Mouse (Mus musculus) frontal cortex, postnatal 10 days (tissue): ENCODE data around the gene Fitm1.
A peak's percentile ranks its signal among the peaks of the same experiment; 100 is the strongest.

Experiments used
- DNase-seq, 2 experiments: peaks; one replicate each; pipeline ENCODE4 v3.0.0; 2022; ENCODE audit warnings: low spot score in 2 of 2, mixed read lengths in 1 of 2

The Fitm1 gene

GRCm38 (mm10) chr14:55596036-55596690 lies 20.7 kb downstream of the Fitm1 start:
- DNase-seq, result no peak

GRCm38 (mm10) chr14:55598521-55599390 lies 23.3 kb downstream of the Fitm1 start:
- no peak for DNase-seq

DNA sequence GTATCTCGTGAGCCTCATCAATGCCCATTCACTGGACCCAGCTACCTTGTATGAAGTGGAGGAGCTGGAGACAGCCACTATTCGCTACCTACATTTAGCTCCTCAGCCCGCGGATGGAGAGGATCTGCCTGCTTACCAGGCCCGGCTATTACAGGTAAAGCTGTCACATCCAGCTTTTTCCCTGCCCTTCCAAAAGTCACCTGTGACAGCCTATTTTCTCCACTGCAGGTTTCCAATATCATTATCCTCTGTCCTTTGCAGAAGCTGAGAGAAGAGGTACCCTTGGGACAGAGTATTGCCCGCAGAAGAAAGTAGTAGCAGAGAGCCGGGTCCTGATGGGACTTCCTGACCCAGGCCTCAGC lies 27.8 kb downstream of the Fitm1 start, which contains the start of gene Irf9:
TSS of gene Irf9 (plus strand) at position 301 of the 362 bp plus-strand sequence.
- DNase-seq, result no peak

DNA sequence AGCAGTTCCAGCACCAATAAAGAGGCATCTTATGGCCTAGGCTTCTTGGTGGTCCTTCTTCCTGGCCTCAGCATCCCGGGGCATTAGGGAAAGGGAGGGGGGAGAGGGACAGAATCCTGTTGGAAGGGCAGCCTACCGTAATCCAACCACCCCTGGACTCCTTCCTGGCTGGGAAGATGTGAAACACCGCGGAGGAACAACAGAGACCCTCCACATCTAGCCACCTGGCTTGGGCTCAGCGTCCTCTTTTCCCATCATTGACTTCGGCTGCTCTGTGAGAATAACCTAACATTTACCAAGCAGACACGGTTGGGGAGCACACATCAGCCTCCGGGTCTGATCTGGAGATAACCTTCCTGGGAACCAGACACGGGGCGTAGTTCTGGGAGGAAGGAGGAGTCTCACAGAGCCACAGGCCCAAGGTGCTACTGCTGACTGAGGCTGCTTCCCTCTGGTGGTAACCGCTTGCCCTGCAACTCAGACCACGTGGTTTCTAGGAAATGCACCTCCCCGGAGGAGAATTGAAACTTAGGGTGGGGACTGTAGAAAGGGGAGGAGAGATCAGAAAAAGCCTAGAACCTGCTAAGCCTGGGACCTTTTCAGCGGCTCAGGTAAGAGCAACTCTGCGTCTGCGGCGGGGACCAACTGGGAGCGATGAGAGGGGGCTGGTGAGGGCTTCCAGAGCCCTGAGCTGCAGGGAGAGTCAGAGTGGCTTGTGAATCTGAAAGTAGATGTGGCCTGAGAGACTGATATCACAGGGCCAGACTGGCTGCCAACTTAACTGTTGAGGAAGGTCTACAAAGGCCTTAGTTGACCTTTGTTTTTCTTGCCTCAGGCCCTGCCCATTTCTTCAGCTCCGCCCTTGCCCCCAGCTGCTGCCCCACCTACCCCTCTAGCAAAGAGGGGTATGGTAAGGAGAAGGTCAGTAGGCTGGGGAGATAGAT lies 28.5 kb downstream of the Fitm1 start:
- peak; percentile 77 to 85 for DNase-seq

- DNase-seq, result no peak
Observed at GRCm38 (mm10) chr14:55604823-55605222, 29.4 kb downstream of the Fitm1 start.

GRCm38 (mm10) chr14:55605743-55606459 lies 30.5 kb downstream of the Fitm1 start:
- no peak for DNase-seq

GRCm38 (mm10) chr14:55608339-55608738 lies 32.9 kb downstream of the Fitm1 start:
- no peak for DNase-seq

DNA sequence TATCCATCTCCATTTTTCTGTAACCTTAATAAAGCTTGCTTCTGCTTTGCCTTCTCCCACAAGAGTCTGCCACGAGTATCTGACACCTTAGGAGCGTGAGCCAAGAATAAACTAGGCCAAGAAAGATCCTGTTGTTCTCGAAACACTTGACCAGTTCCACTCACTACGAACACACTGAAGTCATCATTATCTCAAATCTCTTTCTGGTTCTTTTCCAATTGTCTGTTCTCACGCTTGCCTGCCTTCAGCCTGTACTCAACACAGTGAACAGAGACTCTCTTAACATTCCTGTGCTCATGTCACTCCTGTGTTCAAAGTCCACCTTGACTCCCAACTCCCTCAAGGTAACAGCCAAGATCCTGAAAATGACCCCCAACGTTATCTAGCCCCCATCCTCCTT lies 37.9 kb downstream of the Fitm1 start:
- DNase-seq, result no peak

GRCm38 (mm10) chr14:55614565-55615178 lies 39.3 kb downstream of the Fitm1 start:
- no peak for DNase-seq

- no peak for DNase-seq
Observed at GRCm38 (mm10) chr14:55615876-55616275, 40.5 kb downstream of the Fitm1 start.

DNA sequence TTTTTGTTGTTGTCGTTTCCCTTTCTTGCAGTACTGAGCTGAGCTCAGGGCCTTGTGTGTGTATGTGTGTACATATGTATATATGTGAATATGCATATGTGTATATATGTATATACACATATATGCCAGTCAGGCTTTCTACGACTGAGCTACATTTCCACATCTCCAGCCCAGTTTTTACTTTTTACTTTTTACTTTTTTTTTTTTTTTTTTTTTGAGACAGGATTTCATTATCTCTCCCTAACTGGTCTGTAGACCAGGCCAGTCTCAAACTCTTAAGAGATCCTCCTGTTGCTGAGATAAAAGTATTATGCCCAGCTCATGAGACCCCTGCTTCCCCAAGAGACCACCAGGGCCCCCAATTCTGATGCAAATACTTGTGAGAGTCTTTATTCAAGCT lies 41.4 kb downstream of the Fitm1 start:
- no peak for DNase-seq

DNA sequence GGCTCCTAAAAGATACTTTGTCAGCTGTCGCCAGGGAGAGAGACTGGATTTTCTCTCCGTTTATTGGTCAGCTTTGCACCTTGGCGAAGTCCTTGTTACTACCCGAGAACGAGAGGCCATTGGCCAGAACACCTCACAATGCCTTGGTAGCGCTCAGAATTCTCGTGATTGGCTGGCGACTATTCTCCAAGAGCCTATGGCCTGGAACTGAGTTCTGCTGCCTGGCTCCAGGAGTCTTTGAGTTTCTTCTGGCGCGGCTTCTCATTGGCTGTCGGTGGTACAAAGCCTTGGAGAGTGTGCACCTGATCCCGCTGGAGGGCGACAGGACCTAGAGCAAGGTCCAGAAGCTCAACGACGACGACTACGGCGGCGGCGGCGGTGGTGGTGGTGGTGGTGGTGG lies 42.4 kb downstream of the Fitm1 start, which contains the start of gene Rec8:
TSS of gene Rec8 (plus strand) at position 216 of the 400 bp plus-strand sequence.
- no peak for DNase-seq

- no peak for DNase-seq
Observed at GRCm38 (mm10) chr14:55618486-55619195, 43.2 kb downstream of the Fitm1 start.
